Mouse (Mus musculus): ENCODE data around the gene Cox8b. TPM values are rescaled to one million over a fixed set of nuclear protein-coding genes. Genes with fewer than 3 reads are reported as not detected.
A peak's percentile ranks its signal among the peaks of the same experiment; 100 is the strongest.
"Not testable (repeated sequence)": the region's sequence is repeated elsewhere in the genome, so short reads cannot be mapped to it uniquely, and the experiment has no call there.

Gene Cox8b
- polyA plus RNA-seq, 1 experiment: 4.4 TPM

GRCm38 (mm10) chr7:140914031-140914690, 13.9 kb upstream of the Cox8b start:
- DNase-seq (ENCODE audit: low spot score): no peak

GRCm38 (mm10) chr7:140912846-140913482, 12.7 kb upstream of the Cox8b start:
- no peak for DNase-seq (ENCODE audit: low spot score)

GRCm38 (mm10) chr7:140912293-140912692, 12.0 kb upstream of the Cox8b start:
- no peak for DNase-seq (ENCODE audit: low spot score)

DNA sequence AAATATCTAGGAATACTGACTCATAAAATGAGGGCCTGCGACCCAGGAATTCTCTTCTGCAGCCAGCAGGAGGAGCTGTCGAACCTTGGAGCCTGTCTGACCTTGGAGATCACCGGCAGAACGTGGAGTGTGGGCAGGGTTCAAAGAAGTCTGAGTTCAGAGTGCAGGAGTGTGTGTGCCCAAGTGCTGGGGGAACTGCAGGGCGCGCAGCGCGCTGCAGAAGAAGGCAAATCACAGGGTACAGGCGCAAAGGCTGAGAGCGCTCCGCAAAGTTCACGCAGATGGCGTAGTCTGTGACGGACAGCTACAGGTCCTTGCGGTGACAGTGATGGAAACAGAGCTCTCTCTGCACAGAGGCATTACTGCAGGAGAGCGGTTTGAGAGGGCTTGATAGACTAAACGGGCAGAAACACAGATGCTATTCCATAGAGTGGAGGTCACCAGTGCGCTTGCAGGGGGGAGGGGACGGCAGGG, 8.4 kb upstream of the Cox8b start:
- DNase-seq (ENCODE audit: low spot score): peak; percentile 51

- DNase-seq (ENCODE audit: low spot score): no peak
Observed at GRCm38 (mm10) chr7:140908181-140908580, 7.9 kb upstream of the Cox8b start.

- DNase-seq (ENCODE audit: low spot score): no peak
Observed at GRCm38 (mm10) chr7:140907697-140908096, 7.5 kb upstream of the Cox8b start.

DNA sequence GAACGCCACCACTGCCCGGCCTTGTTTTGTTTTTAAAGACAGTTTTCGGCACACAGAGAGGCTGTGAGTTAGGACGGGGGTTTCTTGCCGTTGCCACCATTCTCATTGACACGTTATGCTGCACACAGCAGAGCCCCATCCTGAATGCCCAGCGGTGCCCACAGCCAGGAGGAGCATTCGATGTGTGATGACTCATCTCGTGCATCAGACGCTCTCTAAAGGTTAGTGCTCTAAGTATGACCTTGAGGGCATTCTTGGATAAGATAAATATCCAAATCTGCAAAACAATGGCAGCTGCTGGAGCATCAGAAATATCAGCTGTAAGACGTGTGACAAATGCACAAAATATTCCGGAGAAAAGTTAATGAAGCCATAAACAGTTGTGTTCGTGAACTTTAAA, 6.9 kb upstream of the Cox8b start:
- no peak for DNase-seq (ENCODE audit: low spot score)

DNA sequence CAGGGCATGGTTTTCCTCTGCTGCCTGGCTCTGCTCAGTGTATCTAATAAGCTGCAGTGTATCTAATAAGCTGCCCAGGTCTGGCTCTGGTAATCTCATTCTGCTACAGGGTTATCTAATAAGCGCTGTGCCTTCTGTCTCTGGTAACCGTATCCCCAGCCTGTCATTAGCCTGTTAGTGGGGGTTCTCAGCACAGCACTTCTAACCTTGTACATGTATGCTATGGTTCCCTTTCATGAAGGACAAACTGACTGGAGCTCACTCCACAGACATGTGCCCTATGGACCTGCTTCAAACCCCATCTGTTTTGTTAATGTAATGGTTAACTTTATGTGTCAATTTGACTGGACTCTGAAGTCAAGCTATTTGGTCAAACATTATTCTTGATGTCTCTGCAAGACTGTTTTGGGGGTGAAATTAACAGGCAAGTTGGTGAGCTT, 5.4 kb upstream of the Cox8b start:
- no peak for DNase-seq (ENCODE audit: low spot score)

DNA sequence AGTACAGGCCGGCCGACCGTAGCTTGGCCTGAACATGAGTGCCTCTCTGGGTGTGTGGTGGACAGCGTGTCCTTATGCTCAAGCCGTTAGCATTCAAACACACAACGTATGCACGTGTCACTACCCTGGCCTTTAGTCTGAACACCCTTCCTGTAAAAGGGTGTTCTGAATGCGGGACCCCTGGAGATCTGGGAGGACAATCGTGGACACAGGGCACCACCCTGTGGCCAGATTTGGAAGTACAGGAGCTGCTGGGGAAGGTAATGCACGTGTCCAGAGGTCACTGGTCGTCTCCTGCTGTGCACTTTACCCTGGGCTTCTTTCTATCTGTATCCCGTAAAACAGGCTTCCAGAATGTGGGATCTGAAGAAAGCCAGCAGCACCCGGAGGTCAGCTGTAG, 3.0 kb upstream of the Cox8b start:
- peak; percentile 67 for DNase-seq (ENCODE audit: low spot score)

DNA sequence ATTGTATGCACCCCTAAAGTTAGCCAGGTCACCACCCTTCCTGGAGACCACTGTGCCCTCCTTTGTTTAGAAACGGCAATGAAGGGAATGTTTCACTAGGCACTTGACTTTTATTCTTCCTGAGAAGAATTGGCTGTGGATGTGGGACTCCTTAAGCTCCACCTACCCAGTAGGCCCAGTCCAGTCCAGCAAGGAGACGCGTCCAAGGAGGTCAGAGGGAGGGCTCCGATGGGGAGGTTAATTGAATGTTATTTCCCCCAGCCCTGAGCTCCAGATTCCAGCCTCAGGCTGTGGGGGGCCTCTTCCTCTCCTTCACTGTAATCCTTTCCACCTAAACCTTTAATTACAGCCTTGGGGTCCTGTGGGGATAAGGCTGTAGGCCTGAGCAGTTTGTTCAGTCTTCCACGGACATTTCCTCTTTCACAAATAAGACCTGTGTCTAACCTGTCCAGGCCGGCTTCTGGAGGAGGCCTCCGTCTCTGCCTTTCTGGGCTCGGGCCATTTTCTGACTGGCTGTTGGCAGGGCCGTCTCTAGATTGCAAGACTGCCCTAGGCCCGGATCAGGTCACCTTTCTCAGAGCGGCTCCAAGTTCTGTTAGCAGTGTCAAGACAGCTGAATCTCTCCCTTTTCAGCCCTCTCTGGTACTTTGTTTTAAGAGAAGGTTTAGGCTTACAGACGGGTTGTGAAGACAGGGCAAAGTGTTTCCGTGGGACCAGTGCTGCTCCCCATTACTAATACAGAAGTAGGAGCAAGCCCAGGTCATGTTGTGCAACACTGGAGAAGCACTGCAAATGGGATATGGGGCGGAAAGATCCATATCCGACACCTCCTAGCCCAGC, 2.0 kb upstream of the Cox8b start:
- no peak for DNase-seq (ENCODE audit: low spot score)

DNA sequence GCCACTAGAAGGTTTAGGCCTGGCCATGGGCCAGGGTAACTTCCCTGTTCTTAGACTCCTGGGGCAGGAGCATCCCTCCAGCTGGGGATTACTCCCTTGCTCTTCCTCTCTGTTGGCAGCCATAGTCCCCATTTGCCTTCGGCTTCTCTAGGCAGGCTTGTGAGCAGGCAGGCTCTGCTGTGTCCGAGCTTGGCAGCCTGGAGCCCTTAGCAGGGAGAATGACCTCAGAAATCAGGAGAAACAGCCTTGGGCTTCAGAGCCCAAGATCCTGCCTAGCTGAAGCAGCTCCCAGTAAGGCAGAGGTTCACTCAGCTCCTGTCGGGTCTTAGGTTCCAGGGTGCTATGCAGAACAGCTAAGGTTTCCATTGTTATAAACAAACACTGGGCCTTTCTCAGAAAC, 1.1 kb downstream of the Cox8b start:
- DNase-seq (ENCODE audit: low spot score): no peak

- no peak for DNase-seq (ENCODE audit: low spot score)
Observed at GRCm38 (mm10) chr7:140897863-140898262, 2.4 kb downstream of the Cox8b start.

DNA sequence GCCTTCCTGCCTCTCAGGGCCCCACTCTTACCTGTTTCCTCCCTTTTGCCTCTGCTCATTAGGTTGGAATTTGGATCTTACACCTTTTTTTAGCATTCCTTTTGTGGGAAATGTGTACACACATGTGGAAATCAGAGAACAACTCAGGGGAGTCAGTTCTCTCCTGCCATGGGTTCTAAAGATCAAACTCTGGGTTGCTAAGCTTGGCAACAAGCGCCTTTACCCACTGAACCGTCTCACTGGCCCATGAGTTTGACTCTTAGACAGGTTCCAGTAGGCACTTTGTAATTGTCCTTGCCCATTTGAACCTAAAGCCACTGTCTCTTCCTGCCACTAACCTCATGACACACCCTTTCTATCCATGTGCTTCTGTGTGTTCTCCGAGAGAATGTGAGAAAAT, 5.6 kb downstream of the Cox8b start:
- no peak for DNase-seq (ENCODE audit: low spot score)

GRCm38 (mm10) chr7:140894031-140894430, 6.2 kb downstream of the Cox8b start:
- DNase-seq (ENCODE audit: low spot score): no peak

DNA sequence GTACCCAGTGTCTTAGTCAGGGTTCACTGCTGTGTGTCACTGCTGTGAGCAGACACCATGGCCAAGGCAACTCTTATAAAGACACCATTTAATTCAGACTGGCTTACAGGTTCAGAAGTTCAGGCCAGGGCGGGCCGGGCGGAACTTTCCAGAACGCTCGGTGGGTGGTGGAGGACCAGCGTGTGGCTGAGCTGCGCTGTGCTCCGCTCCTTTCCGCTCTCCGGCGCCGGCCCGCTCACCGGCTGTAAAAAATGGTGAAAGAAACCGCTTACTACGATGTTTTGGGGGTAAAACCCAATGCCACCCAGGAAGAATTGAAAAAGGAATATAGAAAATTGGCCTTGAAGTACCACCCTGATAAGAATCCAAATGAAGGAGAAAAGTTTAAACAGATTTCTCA, 9.6 kb downstream of the Cox8b start:
- DNase-seq (ENCODE audit: low spot score): not testable (repeated sequence)

DNA sequence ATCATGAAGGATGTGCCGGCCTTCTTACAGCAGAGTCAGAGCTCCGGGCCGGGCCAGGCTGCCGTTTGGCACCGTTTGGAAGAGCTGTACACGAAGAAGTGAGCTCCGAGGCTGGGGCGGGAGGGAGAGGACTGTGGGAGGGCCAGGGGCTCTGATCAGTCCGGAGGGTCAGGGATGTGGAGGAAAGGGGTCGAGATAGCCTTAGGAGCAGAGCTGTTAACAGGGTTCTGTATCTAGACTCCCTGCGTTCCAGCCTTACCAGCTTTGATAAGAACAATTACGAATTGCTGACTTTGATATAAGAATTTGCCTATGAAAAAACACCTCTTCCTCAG, 17.8 kb downstream of the Cox8b start:
- no peak for DNase-seq (ENCODE audit: low spot score)

GRCm38 (mm10) chr7:140881696-140882468, 18.4 kb downstream of the Cox8b start, which contains the start of the genes Psmd13 and Sirt3:
Gene Psmd13, plus strand, starts transcription at chr7:140881968.
Gene Sirt3, minus strand, starts transcription at chr7:140882309.
- peak; percentile 81 for DNase-seq (ENCODE audit: low spot score)

DNA sequence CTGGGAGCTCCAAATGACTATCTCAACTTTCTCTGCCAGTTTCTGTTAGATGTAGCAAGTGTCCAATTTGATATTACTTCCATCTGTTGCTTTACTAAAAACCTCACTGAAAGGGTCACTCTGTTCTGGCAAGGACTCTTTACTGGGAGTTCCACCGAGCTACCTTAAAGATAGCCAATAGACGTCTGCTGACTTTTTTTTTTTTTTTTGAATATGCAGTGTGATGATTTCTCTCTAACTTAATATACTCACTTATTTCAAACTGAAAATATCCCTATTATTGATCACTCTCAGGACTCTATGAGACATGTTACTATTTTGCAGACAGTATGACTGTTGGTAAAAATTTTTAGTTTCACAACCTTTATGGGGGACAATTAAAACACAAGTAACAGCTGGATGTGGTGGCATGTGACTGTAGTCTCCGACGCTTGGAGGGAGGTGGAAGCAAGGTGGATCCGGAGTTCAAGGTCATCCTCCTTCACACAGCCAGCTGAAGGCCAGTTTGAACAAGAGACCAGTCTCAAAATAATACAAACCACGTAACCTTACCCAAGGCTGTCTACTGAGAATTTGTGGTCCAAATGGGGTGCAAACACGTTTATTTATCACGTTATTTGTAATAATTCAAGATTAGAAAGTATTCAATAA, 19.3 kb downstream of the Cox8b start:
- DNase-seq (ENCODE audit: low spot score): no peak

GRCm38 (mm10) chr7:140880419-140880818, 19.8 kb downstream of the Cox8b start:
- no peak for DNase-seq (ENCODE audit: low spot score)

GRCm38 (mm10) chr7:140879355-140879754, 20.9 kb downstream of the Cox8b start:
- DNase-seq (ENCODE audit: low spot score): no peak

- DNase-seq (ENCODE audit: low spot score): no peak
Observed at GRCm38 (mm10) chr7:140877364-140877763, 22.9 kb downstream of the Cox8b start.

Data from urinary bladder, adult 2 months (tissue).